Mouse (Mus musculus) midbrain, embryonic 14.5 days (tissue): ENCODE measurements at regions not wholly inside any gene's neighbourhood (a gene's known extent, or its start where the extent isn't known, plus 50 kb on each side); places are given as distances from the start of the nearest gene placed in this dataset.

Source experiments
- ATAC-seq: fragments of 200-750 bp; cut with Nextera tagmentation; 2 replicates; pipeline ENCODE4 v1.8.0; 2017; ENCODE audit warnings: moderate number of reproducible peaks, moderate library complexity; ENCODE audit not compliant: low FRiP score, low TSS enrichment
- DNase-seq: peaks from one replicate; pipeline ENCODE4 v3.0.0-alpha.2; 2015
- H3K27ac ChIP-seq: fragments of 300-500 bp; sonication (generic); replicated peaks from 2 replicates; pipeline ENCODE4 v1.5.1; 2014; ENCODE audit warnings: mild to moderate bottlenecking, low read depth, low read length, moderate library complexity
- H3K27me3 ChIP-seq: fragments of 300-500 bp; sonication (generic); 2 replicates; pipeline ENCODE4 v1.6.1; 2014; ENCODE audit warnings: low read length, control low read depth, mixed read lengths; ENCODE audit not compliant: control insufficient read depth, insufficient read depth
- H3K36me3 ChIP-seq: fragments of 300-500 bp; sonication (generic); 2 replicates; pipeline ENCODE4 v1.6.1; 2014; ENCODE audit warnings: low read length, control low read depth; ENCODE audit not compliant: control insufficient read depth, insufficient read depth
- H3K4me1 ChIP-seq: fragments of 300-500 bp; sonication (generic); 2 replicates; pipeline ENCODE4 v1.6.1; 2014; ENCODE audit warnings: mild to moderate bottlenecking, antibody characterized with exemption, low read length, control low read depth; ENCODE audit not compliant: control insufficient read depth, insufficient read depth
- H3K4me2 ChIP-seq: fragments of 300-500 bp; sonication (generic); 2 replicates; pipeline ENCODE4 v1.6.1; 2014; ENCODE audit warnings: mild to moderate bottlenecking, low read length, moderate library complexity
- H3K4me3 ChIP-seq: fragments of 300-500 bp; sonication (generic); replicated peaks from 2 replicates; pipeline ENCODE4 v1.5.1; 2014; ENCODE audit warnings: low read depth, low read length
- H3K9ac ChIP-seq: fragments of 300-500 bp; sonication (generic); replicated peaks from 2 replicates; pipeline ENCODE4 v1.6.1; 2014; ENCODE audit warnings: mild to moderate bottlenecking, low read length, moderate library complexity
- H3K9me3 ChIP-seq: fragments of 300-500 bp; sonication (generic); 2 replicates; pipeline ENCODE4 v1.6.1; 2016; ENCODE audit warnings: low read length, control low read depth, mixed read lengths; ENCODE audit not compliant: control insufficient read depth
- WGBS: fragments of 180-500 bp; shearing (Covaris S2); extraction: QIAGEN DNeasy Blood & Tissue Kit; methylation state at CpG from one replicate; pipeline ENCODE4 v1.1.7; 2014; 5-methylcytosine and 5-hydroxymethylcytosine counted together

GRCm38 (mm10) chr9:34143131-34143795, 342.4 kb upstream of the Kirrel3 start:
- H3K9ac ChIP-seq: no peak overlapping the region
- H3K36me3 ChIP-seq: no peaks in the 10 kb centered on the region
- H3K9me3 ChIP-seq: no peaks in the 10 kb centered on the region
- ATAC-seq (no peak), DNase-seq (no peak)
- 81% methylated on average over 4 of the region's 4 CpGs for WGBS
- H3K4me2 ChIP-seq: no peak overlapping the region
- no peaks in the 10 kb centered on the region for H3K27me3 ChIP-seq
- no peak overlapping the region for H3K27ac ChIP-seq
- no peaks in the 10 kb centered on the region for H3K4me1 ChIP-seq
- H3K4me3 ChIP-seq: no peak overlapping the region

DNA sequence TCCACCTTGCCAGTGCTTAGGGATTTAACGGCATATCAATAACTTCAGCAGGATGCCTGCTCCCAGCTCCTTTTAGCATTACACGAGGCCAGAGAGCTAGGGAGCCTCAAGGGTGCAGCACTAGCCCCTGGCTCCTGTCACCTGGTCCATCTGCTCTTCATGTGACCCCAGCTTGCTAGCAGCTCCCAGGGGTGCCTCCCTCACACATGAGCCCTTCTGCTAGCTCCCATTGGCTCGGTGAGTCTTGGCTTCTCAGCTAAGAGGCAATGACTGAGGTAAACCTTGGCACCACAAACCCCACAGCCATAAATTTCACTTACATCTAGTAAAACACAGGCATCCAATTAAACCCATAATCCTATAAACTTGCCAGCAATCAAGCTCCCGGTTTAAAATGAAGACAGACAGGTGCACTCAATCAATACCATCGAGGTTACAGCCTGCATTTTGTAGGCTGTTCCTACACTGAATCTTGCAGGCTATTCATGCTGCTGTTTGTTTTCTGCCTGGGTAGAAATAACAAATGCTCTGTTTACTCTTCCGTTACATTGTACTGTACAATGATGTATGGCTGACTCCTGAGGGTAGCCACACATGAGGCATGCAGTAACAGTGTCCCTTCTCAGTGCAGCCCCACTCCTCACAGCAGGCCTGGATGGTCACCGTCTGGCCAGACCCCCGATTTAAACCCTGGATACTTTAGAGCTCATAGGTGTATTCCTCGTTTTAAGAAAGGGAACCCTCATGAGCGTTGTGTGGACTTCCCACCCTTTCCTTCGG, 330.3 kb upstream of the Kirrel3 start:
- H3K9me3 ChIP-seq: no peaks in the 10 kb centered on the region
- DNase-seq: no peak

GRCm38 (mm10) chr9:34156581-34156980, 329.1 kb upstream of the Kirrel3 start:
- Histone ChIP-seq H3K4me3 (no peak overlapping the region), H3K27ac (no peak overlapping the region), H3K4me2 (no peak overlapping the region), H3K36me3 (no peaks in the 10 kb centered on the region), H3K4me1 (peaks cover 7% of the 10 kb centered on the region), H3K27me3 (no peaks in the 10 kb centered on the region), H3K9me3 (no peaks in the 10 kb centered on the region), H3K9ac (no peak overlapping the region)
- DNase-seq (no peak), ATAC-seq (no peak)
- 71% methylated on average over 3 of the region's 3 CpGs for WGBS

More for the DNA sequence above, 330.3 kb upstream of the Kirrel3 start:
- no peaks in the 10 kb centered on the region for H3K27me3 ChIP-seq
- ATAC-seq: no peak
- H3K36me3 ChIP-seq: no peaks in the 10 kb centered on the region
- no peak overlapping the region for H3K9ac ChIP-seq
- H3K4me1 ChIP-seq: peaks cover 7% of the 10 kb centered on the region
- WGBS: 60% methylated on average over 11 of the region's 11 CpGs
- no peak overlapping the region for H3K27ac ChIP-seq
- no peak overlapping the region for H3K4me2 ChIP-seq
- H3K4me3 ChIP-seq: no peak overlapping the region

GRCm38 (mm10) chr9:34161119-34161518, 324.6 kb upstream of the Kirrel3 start:
- Histone ChIP-seq H3K27ac (no peak overlapping the region), H3K4me1 (no peaks in the 10 kb centered on the region), H3K27me3 (no peaks in the 10 kb centered on the region), H3K9me3 (no peaks in the 10 kb centered on the region), H3K36me3 (no peaks in the 10 kb centered on the region), H3K4me2 (no peak overlapping the region), H3K4me3 (no peak overlapping the region), H3K9ac (no peak overlapping the region)
- ATAC-seq (no peak), DNase-seq (no peak)
- 64% methylated on average over 3 of the region's 3 CpGs for WGBS

DNA sequence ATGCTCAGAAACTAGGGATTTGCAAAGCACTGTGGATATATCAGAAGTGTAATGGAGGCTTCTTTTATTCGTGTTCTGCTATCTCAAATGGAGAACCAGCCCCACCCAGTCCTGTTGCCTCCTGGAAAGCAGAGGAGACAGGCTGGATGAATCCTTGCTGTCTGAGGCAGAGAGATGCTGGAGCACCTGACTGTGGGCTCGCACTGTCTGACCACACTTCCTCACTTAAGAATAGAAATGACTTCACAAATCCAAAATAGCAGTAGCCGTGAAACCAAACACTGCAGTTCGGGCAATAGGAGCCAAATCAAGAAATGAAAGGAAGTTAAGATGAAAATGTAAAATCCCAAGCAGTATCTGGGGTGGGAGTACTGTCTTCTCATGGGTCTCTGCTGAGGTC, 299.4 kb upstream of the Kirrel3 start:
- ATAC-seq (no peak), DNase-seq (no peak)
- no peaks in the 10 kb centered on the region for H3K4me1 ChIP-seq
- H3K4me2 ChIP-seq: no peak overlapping the region
- WGBS: 88% methylated on average over 4 of the region's 4 CpGs
- no peaks in the 10 kb centered on the region for H3K27me3 ChIP-seq
- H3K9me3 ChIP-seq: no peaks in the 10 kb centered on the region
- no peak overlapping the region for H3K27ac ChIP-seq
- no peak overlapping the region for H3K9ac ChIP-seq
- H3K36me3 ChIP-seq: no peaks in the 10 kb centered on the region
- H3K4me3 ChIP-seq: no peak overlapping the region

GRCm38 (mm10) chr9:34192542-34192941, 293.2 kb upstream of the Kirrel3 start:
- Histone ChIP-seq H3K27ac (no peak overlapping the region), H3K27me3 (no peaks in the 10 kb centered on the region), H3K4me3 (no peak overlapping the region), H3K4me2 (no peak overlapping the region), H3K9ac (no peak overlapping the region), H3K9me3 (no peaks in the 10 kb centered on the region), H3K4me1 (no peaks in the 10 kb centered on the region), H3K36me3 (no peaks in the 10 kb centered on the region)
- DNase-seq: no peak
- ATAC-seq: no peak

DNA sequence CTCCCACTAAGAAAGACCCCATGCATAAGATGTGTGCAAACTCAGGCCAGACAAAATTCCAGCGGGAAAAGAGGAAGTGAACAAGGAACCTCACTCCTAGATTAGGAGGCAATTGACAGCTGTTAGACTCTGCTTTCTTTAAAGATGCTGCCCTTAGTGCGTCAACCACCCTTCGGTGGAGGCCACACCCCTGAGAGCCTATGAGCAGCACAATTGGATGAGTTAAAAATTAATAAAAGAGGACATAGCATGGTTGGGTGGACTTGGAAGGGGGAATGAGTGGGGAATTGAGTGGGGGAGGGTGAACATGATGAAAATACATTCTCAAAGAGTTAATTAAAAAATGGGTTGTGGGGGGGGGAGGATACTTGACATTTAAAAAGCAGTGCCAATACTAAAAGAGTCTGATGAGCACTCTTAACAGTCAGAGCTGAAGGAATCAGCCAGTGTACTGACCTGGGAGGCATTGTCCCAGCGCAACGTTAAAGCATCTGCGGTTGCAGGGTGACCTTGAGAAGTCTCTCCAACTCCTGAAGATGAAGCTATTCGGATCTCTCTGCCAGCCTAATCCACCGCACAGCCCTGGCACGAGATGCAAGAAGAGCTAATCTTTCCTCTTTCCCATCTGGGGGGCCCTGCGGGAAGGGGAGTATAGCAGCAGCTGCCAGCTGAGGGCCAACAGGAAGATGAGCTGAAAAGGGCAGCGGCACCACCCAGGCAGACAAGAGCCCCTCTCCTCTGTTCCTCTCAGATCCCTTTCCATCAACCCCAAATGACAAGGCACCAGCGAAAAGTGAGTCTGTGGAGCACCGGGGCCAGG, 283.4 kb upstream of the Kirrel3 start:
- H3K27ac ChIP-seq: peak overlapping the region; percentile 63
- H3K4me2 ChIP-seq: peak overlapping the region; percentile 28; the same call in 1 of the 2 replicates
- no peak overlapping the region for H3K9ac ChIP-seq
- H3K36me3 ChIP-seq: no peaks in the 10 kb centered on the region
- H3K4me1 ChIP-seq: peaks cover 29% of the 10 kb centered on the region
- no peaks in the 10 kb centered on the region for H3K27me3 ChIP-seq
- no peaks in the 10 kb centered on the region for H3K9me3 ChIP-seq
- no peak for ATAC-seq
- H3K4me3 ChIP-seq: no peak overlapping the region
- WGBS: 46% methylated on average over 13 of the region's 13 CpGs
- peak; percentile 51 for DNase-seq

- peak overlapping the region; percentile 23; the same call in 1 of the 2 replicates for H3K9ac ChIP-seq
- peak overlapping the region; percentile 63 for H3K27ac ChIP-seq
- 28% methylated on average over 11 of the region's 11 CpGs for WGBS
- H3K4me3 ChIP-seq: no peak overlapping the region
- no peaks in the 10 kb centered on the region for H3K9me3 ChIP-seq
- ATAC-seq (no peak; the same call in 1 of the 2 replicates), DNase-seq (peak; percentile 54)
- peak overlapping the region; percentile 28; the same call in 1 of the 2 replicates for H3K4me2 ChIP-seq
- H3K4me1 ChIP-seq: peaks cover 29% of the 10 kb centered on the region
- no peaks in the 10 kb centered on the region for H3K27me3 ChIP-seq
- no peaks in the 10 kb centered on the region for H3K36me3 ChIP-seq
Measured at GRCm38 (mm10) chr9:34202942-34203551, 282.6 kb upstream of the Kirrel3 start.
